Mouse (Mus musculus) testis, adult 2 months (tissue): ENCODE data around the gene Gm45521.

Experiments used
- CTCF ChIP-seq: fragments of 200-500 bp; IDR thresholded peaks from 2 replicates; pipeline ENCODE4 v1.5.1; 2012; ENCODE audit warnings: low read depth, mild to moderate bottlenecking, inconsistent platforms, low read length, moderate library complexity; ENCODE audit not compliant: control insufficient read depth, insufficient read depth, insufficient replicate concordance
- POLR2A ChIP-seq: fragments of 200-500 bp; IDR thresholded peaks from 2 replicates; pipeline ENCODE4 v1.6.1; 2012; ENCODE audit warnings: low read depth, mild to moderate bottlenecking, inconsistent platforms, low read length, moderate library complexity; ENCODE audit not compliant: control insufficient read depth

GRCm38 (mm10) chr14:8007923-8008322 lies 50.8 kb downstream of the Gm45521 start:
- TF ChIP-seq CTCF: no peak
- TF ChIP-seq POLR2A: no peak
